Mouse (Mus musculus): ENCODE results near the gene Ubac2. TPM values are rescaled to one million over a fixed set of nuclear protein-coding genes. Genes with fewer than 3 reads are reported as not detected.

Gene Ubac2
- total RNA-seq, 1 experiment from 2014 or later = 36.5 TPM

GRCm38 (mm10) chr14:121918266-121918665 lies 39.8 kb downstream of the Ubac2 start:
- ATAC-seq (replicated peaks; ENCODE audit: insufficient number of reproducible peaks, low FRiP score, low TSS enrichment, poor library complexity, severe bottlenecking) = no peak

- ATAC-seq (replicated peaks; ENCODE audit: insufficient number of reproducible peaks, low FRiP score, low TSS enrichment, poor library complexity, severe bottlenecking) = no peak
Measured at GRCm38 (mm10) chr14:121919752-121920151, 41.3 kb downstream of the Ubac2 start.

- no peak for ATAC-seq (replicated peaks; ENCODE audit: insufficient number of reproducible peaks, low FRiP score, low TSS enrichment, poor library complexity, severe bottlenecking)
Measured at GRCm38 (mm10) chr14:121920511-121921124, 42.2 kb downstream of the Ubac2 start.

GRCm38 (mm10) chr14:121922016-121922415 lies 43.6 kb downstream of the Ubac2 start:
- ATAC-seq (replicated peaks; ENCODE audit: insufficient number of reproducible peaks, low FRiP score, low TSS enrichment, poor library complexity, severe bottlenecking) = no peak

- no peak for ATAC-seq (replicated peaks; ENCODE audit: insufficient number of reproducible peaks, low FRiP score, low TSS enrichment, poor library complexity, severe bottlenecking)
Measured at GRCm38 (mm10) chr14:121922731-121923130, 44.3 kb downstream of the Ubac2 start.

- ATAC-seq (replicated peaks; ENCODE audit: insufficient number of reproducible peaks, low FRiP score, low TSS enrichment, poor library complexity, severe bottlenecking) = no peak
Measured at GRCm38 (mm10) chr14:121924876-121925275, 46.5 kb downstream of the Ubac2 start.

GRCm38 (mm10) chr14:121926901-121927300 lies 48.5 kb downstream of the Ubac2 start:
- no peak for ATAC-seq (replicated peaks; ENCODE audit: insufficient number of reproducible peaks, low FRiP score, low TSS enrichment, poor library complexity, severe bottlenecking)

- ATAC-seq (replicated peaks; ENCODE audit: insufficient number of reproducible peaks, low FRiP score, low TSS enrichment, poor library complexity, severe bottlenecking) = no peak
Measured at GRCm38 (mm10) chr14:121927451-121927850, 49.0 kb downstream of the Ubac2 start.

- ATAC-seq (replicated peaks; ENCODE audit: insufficient number of reproducible peaks, low FRiP score, low TSS enrichment, poor library complexity, severe bottlenecking) = 0 out of 2 replicates have a peak, but pooled peaks have one; percentile 12
Measured at GRCm38 (mm10) chr14:121928375-121929137, 50.1 kb downstream of the Ubac2 start.

- ATAC-seq (replicated peaks; ENCODE audit: insufficient number of reproducible peaks, low FRiP score, low TSS enrichment, poor library complexity, severe bottlenecking) = peak; percentile 56
Measured at GRCm38 (mm10) chr14:121929243-121929951, 51.0 kb downstream of the Ubac2 start.

GRCm38 (mm10) chr14:121930731-121931383 lies 52.4 kb downstream of the Ubac2 start:
- ATAC-seq (replicated peaks; ENCODE audit: insufficient number of reproducible peaks, low FRiP score, low TSS enrichment, poor library complexity, severe bottlenecking) = no peak

- no peak for ATAC-seq (replicated peaks; ENCODE audit: insufficient number of reproducible peaks, low FRiP score, low TSS enrichment, poor library complexity, severe bottlenecking)
Measured at GRCm38 (mm10) chr14:121931594-121931993, 53.2 kb downstream of the Ubac2 start.

GRCm38 (mm10) chr14:121932180-121932579 lies 53.8 kb downstream of the Ubac2 start:
- ATAC-seq (replicated peaks; ENCODE audit: insufficient number of reproducible peaks, low FRiP score, low TSS enrichment, poor library complexity, severe bottlenecking) = no peak

GRCm38 (mm10) chr14:121933906-121934596 lies 55.6 kb downstream of the Ubac2 start:
- ATAC-seq (replicated peaks; ENCODE audit: insufficient number of reproducible peaks, low FRiP score, low TSS enrichment, poor library complexity, severe bottlenecking) = no peak

GRCm38 (mm10) chr14:121934597-121934946 lies 56.2 kb downstream of the Ubac2 start:
- ATAC-seq (replicated peaks; ENCODE audit: insufficient number of reproducible peaks, low FRiP score, low TSS enrichment, poor library complexity, severe bottlenecking) = 0 out of 2 replicates have a peak, but pooled peaks have one; percentile 23

GRCm38 (mm10) chr14:121936356-121936755 lies 57.9 kb downstream of the Ubac2 start:
- no peak for ATAC-seq (replicated peaks; ENCODE audit: insufficient number of reproducible peaks, low FRiP score, low TSS enrichment, poor library complexity, severe bottlenecking)

- ATAC-seq (replicated peaks; ENCODE audit: insufficient number of reproducible peaks, low FRiP score, low TSS enrichment, poor library complexity, severe bottlenecking) = no peak
Measured at GRCm38 (mm10) chr14:121936856-121937255, 58.4 kb downstream of the Ubac2 start.

- ATAC-seq (replicated peaks; ENCODE audit: insufficient number of reproducible peaks, low FRiP score, low TSS enrichment, poor library complexity, severe bottlenecking) = peak; percentile 19; the same call in 1 of the 2 replicates
Measured at GRCm38 (mm10) chr14:121937601-121938255, 59.3 kb downstream of the Ubac2 start.

Data from monocyte, adult 5-6 weeks (primary cell).